Mouse (Mus musculus) heart, embryonic 10.5 days (tissue): ENCODE data around the gene Mctp1. TPM values are rescaled to one million over a fixed set of nuclear protein-coding genes. Genes with fewer than 3 reads are reported as not detected.
"Not testable (repeated sequence)": the region's sequence is repeated elsewhere in the genome, so short reads cannot be mapped to it uniquely, and the experiment has no call there.

ENCODE experiments used
- DNase-seq: peaks from one replicate; pipeline ENCODE4 v3.0.0-alpha.2; 2017; ENCODE audit warnings: low spot score
- H3K27ac ChIP-seq: fragments of 300-500 bp; sonication (generic); 2 replicates; pipeline ENCODE4 v1.5.1; 2016; ENCODE audit warnings: mild to moderate bottlenecking
- H3K27me3 ChIP-seq: fragments of 300-500 bp; sonication (generic); 2 replicates; pipeline ENCODE4 v1.6.1; 2016; ENCODE audit warnings: mild to moderate bottlenecking; ENCODE audit not compliant: poor library complexity, insufficient read depth, severe bottlenecking
- H3K36me3 ChIP-seq: fragments of 300-500 bp; sonication (generic); 2 replicates; pipeline ENCODE4 v1.6.1; 2016; ENCODE audit warnings: mild to moderate bottlenecking, moderate library complexity
- H3K4me1 ChIP-seq: fragments of 300-500 bp; sonication (generic); 2 replicates; pipeline ENCODE4 v1.6.1; 2016; ENCODE audit warnings: mild to moderate bottlenecking
- H3K4me3 ChIP-seq: fragments of 300-500 bp; sonication (generic); 2 replicates; pipeline ENCODE4 v1.5.1; 2016; ENCODE audit warnings: mild to moderate bottlenecking, moderate library complexity
- H3K9me3 ChIP-seq: fragments of 300-500 bp; sonication (generic); 2 replicates; pipeline ENCODE4 v1.6.1; 2016; ENCODE audit warnings: mild to moderate bottlenecking, moderate library complexity
- WGBS: fragments of 180-500 bp; shearing (Covaris S2); methylation state at CpG from one replicate; pipeline ENCODE4 v1.1.7; 2016; 5-methylcytosine and 5-hydroxymethylcytosine counted together
- polyA plus RNA-seq: library from polyadenylated mRNA; unstranded; fragments of >200 nt; fragmentation: Nextera tagmentation; extraction: Ambion mirVana; gene quantifications from 2 replicates; pipeline ENCODE4 v1.2.1, GENCODE M21; 2016

The Mctp1 gene
- polyA plus RNA-seq, 1 experiment from 2014 or later, result 0.55 TPM

DNA sequence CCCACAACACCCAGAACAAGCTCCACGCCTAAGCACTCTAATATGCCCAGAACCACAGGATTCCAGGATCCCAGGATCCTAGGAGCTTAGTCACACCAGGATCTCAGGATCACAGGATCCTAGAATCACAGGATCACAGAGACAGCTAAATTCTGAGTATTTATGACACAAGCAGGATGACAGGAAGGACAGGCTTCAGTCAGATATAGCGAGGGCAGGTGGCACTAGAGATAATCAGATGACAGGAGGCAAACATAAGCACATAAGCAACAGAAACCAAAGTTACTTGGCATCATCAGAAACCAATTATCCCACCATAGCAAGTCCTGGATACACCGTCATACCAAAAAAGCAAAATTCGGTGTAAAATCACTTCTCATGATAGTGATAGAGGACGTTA lies 37.8 kb downstream of the Mctp1 start:
- Histone ChIP-seq H3K27ac (no peak overlapping the region), H3K36me3 (no peaks in the 10 kb centered on the region), H3K4me3 (no peak overlapping the region), H3K27me3 (no peaks in the 10 kb centered on the region), H3K9me3 (no peaks in the 10 kb centered on the region), H3K4me1 (no peaks in the 10 kb centered on the region)
- WGBS, result 81% methylated on average over 5 of the region's 5 CpGs
- no peak for DNase-seq

DNA sequence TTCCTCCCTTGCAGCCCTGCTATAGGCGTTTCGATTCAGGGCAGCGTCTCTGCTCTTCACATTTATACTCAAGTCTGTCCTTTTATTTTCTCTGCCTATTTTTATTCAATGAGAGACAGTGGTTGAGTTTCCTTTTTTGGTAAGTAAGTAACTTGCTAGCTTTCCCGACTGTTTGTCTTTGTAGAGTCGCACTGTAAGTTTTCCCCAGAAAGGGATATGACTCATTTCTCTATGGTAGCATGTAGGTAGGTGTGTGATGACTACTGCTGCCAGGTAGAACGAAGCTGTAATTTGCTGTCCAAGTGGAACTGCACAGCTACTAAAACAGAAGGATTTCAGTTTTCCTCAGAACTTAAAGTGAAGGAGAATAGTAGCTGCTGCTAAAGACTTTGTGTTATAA lies 45.1 kb downstream of the Mctp1 start:
- DNase-seq, result no peak
- Histone ChIP-seq H3K27ac (no peak overlapping the region), H3K36me3 (no peaks in the 10 kb centered on the region), H3K27me3 (no peaks in the 10 kb centered on the region), H3K4me1 (no peaks in the 10 kb centered on the region), H3K9me3 (no peaks in the 10 kb centered on the region), H3K4me3 (no peak overlapping the region)
- WGBS, result 76% methylated on average over 6 of the region's 6 CpGs

DNA sequence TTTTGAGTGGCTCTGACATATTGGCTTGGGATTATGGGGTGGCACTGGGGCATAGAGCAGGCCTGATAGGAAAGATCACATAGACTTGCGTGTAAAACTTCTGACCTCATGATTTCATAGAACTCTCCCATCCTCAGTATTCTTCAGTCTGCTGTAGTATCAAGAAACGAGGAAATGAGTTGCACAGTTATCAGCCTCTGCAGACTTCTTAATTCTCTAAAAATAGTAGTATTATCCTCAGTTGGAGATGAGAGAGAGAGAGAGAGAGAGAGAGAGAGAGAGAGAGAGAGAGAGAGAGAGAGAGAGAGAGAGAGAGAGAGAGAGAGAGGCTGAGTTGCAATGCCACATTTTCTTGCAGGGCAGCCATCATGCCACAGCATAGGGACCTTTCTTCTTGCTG lies 45.6 kb downstream of the Mctp1 start:
- 64% methylated on average over 2 of the region's 2 CpGs for WGBS
- Histone ChIP-seq H3K36me3 (no peaks in the 10 kb centered on the region), H3K27ac (no peak overlapping the region), H3K9me3 (no peaks in the 10 kb centered on the region), H3K4me3 (no peak overlapping the region), H3K27me3 (no peaks in the 10 kb centered on the region), H3K4me1 (no peaks in the 10 kb centered on the region)
- DNase-seq, result no peak

DNA sequence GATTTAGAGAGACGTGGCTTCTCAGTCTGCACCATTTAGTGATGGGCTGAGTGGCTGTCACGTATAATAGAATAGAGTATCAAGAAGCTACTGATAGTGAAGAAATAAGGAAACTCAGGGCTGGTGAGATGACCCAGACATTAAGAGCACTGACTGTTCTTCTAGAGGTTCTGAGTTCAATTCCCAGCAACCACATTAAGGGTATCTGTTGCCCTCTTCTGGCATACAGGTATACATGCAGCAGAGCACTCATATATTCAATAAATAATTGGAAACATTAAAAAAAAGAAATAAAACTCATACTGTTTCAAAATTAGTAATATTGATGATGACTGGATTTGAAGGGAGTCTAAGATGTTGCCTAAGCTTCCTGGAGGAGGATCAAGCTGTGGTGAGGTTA lies 47.6 kb downstream of the Mctp1 start:
- Histone ChIP-seq H3K27ac (no peak overlapping the region), H3K9me3 (no peaks in the 10 kb centered on the region), H3K4me3 (no peak overlapping the region), H3K4me1 (no peaks in the 10 kb centered on the region), H3K27me3 (no peaks in the 10 kb centered on the region), H3K36me3 (no peaks in the 10 kb centered on the region)
- 78% methylated on average over 2 of the region's 2 CpGs for WGBS
- no peak for DNase-seq

DNA sequence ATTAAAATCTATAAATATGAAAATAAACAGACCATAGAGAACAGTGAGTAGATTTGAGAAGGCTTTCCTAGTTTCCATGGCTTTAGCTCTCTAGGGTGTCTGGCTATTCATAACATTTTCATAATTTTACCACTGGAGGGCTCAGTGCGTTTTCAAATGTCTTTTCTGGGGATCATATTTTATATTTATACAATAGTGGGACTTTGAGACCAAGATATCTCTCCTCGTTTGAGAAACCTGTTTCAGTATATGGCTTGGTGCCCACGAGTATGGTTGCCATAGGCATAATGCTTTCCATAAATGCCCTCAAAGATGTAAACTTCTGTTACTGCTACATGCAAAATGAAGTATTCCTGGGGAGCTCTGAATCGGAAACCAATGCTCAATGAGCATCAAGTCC lies 49.1 kb downstream of the Mctp1 start:
- 75% methylated on average over 4 of the region's 4 CpGs for WGBS
- no peaks in the 10 kb centered on the region for H3K9me3 ChIP-seq
- H3K4me3 ChIP-seq, result no peak overlapping the region
- no peaks in the 10 kb centered on the region for H3K36me3 ChIP-seq
- DNase-seq, result no peak
- H3K4me1 ChIP-seq, result no peaks in the 10 kb centered on the region
- H3K27me3 ChIP-seq, result no peaks in the 10 kb centered on the region
- no peak overlapping the region for H3K27ac ChIP-seq

DNA sequence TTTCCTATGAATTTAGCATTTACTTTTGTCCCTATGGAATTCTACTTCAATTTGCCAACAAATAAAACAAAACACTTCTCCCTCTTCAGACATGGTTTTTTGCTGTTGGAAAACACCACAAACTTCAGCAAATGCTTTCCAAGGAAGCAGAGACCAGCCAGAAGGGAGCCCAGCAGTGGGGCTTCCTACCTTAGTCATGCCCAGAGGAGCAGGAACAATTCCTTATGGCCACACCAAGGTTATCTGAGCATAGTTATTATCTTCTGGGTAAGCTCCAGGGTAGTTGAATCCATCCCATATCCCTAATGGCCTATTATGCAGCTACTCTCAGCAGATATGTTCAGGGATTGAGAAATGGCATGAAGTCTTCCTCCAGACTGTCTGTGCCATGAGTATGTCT lies 52.1 kb downstream of the Mctp1 start:
- H3K9me3 ChIP-seq, result no peaks in the 10 kb centered on the region
- H3K4me3 ChIP-seq, result no peak overlapping the region
- H3K27ac ChIP-seq, result no peak overlapping the region
- DNase-seq, result no peak
- no peaks in the 10 kb centered on the region for H3K27me3 ChIP-seq
- no peaks in the 10 kb centered on the region for H3K36me3 ChIP-seq
- H3K4me1 ChIP-seq, result no peaks in the 10 kb centered on the region

DNA sequence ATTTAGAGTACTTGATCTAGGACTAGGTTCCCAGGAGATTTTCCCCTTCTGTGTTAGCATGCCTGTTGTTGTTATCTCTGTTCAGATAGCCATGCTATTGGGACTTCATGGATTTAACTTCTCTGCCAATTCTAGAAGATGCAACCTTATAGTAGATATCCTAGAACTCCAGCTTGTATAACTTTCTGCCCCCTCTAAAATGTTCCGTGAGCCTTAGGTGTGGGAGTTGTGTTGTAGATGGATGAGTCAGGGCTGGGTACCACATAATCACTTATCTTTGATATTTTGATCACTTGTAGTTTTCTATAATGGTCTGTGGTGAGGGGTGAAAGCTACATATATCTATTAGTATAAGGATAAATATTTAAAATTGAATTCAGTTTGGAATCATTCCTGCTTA lies 54.4 kb downstream of the Mctp1 start:
- WGBS, result 87% methylated on average over 1 of the region's 1 CpGs
- Histone ChIP-seq H3K4me3 (no peak overlapping the region), H3K9me3 (no peaks in the 10 kb centered on the region), H3K27ac (no peak overlapping the region), H3K27me3 (no peaks in the 10 kb centered on the region), H3K36me3 (no peaks in the 10 kb centered on the region), H3K4me1 (no peaks in the 10 kb centered on the region)
- no peak for DNase-seq

DNA sequence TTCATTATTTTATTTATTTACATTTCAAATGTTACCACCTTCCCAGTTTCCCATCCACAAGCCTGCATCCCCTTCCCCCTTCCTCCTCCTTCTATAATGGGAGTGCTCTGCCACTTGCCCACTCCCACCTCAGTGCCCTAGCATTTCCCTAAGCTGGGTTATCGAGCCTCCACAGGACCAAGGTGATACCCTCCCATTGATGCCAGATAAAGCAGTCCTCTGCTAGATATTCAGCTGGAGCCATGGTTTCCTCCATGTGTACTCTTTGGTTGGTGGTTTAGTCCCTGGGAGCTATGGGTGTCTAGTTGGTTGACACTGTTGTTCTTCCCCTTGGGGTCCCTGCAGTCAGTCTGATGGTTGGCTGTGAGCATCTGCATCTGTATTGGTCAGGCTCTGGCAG lies 61.7 kb downstream of the Mctp1 start:
- Histone ChIP-seq H3K27me3 (no peaks in the 10 kb centered on the region), H3K9me3 (no peaks in the 10 kb centered on the region), H3K4me3 (no peak overlapping the region), H3K27ac (no peak overlapping the region), H3K36me3 (no peaks in the 10 kb centered on the region), H3K4me1 (no peaks in the 10 kb centered on the region; the same call in 1 of the 2 replicates)
- DNase-seq, result no peak
- 75% methylated on average over 1 of the region's 1 CpGs for whole genome bisulfite sequencing

DNA sequence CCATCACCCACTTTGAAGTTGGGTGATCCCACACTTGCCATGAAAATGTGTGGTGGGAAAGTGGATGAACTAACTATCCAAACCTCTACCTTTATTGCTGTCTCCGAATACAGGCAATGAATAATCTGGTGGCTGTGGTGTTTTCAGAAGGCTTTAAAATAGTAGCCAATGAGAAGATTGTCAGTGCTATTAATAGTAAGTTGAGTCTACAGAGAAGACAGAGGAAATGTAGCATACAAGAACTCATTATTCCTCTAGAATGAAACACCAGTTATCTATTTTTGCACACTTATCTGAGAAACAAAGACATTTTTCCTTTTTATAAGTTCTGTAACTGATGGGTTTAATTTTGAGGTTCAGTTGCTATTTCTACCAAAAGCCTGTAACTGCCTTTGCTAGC lies 63.2 kb downstream of the Mctp1 start:
- no peak for DNase-seq
- Histone ChIP-seq H3K9me3 (no peaks in the 10 kb centered on the region), H3K27ac (no peak overlapping the region), H3K36me3 (no peaks in the 10 kb centered on the region), H3K4me1 (no peaks in the 10 kb centered on the region; the same call in 1 of the 2 replicates), H3K27me3 (no peaks in the 10 kb centered on the region), H3K4me3 (no peak overlapping the region)
- WGBS, result 73% methylated on average over 1 of the region's 1 CpGs

DNA sequence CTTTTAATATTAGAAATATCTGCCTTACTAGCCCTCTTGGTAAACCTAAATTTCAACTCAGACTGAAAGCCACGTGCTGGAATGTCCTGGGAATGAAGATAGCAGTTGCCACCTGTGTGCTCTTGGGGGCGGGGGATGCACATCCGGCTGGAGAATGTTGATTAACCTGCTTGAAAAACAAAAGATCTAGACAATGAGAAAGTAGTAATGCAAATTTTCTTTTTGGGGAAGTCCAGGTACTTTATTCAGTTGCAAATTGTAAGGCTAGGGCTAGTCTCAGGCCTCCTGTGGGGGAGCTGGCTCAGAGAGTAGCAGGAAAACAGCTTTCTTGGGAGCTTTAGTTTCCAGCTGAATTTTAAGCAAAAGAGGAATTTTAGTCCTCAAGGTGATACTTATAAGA lies 67.2 kb downstream of the Mctp1 start:
- 79% methylated on average over 3 of the region's 3 CpGs for WGBS
- H3K4me1 ChIP-seq, H3K27me3 ChIP-seq, H3K36me3 ChIP-seq, H3K4me3 ChIP-seq, DNase-seq, H3K27ac ChIP-seq, H3K9me3 ChIP-seq: not testable (repeated sequence)

DNA sequence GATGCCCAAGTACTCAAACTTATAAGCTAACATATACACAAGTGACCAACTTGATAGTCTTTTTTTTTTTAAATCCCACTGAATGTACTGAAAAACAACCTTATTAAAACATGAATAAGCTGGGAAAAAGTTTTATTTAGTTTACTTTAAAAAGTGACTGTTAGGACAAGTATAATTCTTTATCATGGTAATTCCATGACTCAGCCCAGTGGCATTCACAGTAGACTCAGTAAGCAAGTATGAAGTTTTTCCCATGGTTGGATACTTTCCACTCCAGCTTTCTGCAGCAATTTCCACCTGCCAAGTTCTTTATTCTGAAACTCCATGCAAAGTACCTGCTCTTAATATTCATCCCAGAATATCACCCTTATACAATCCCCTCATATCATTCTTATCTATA lies 97.3 kb downstream of the Mctp1 start:
- no peaks in the 10 kb centered on the region for H3K4me1 ChIP-seq
- H3K9me3 ChIP-seq, result no peaks in the 10 kb centered on the region
- H3K27ac ChIP-seq, result no peak overlapping the region
- no peak overlapping the region for H3K4me3 ChIP-seq
- H3K36me3 ChIP-seq, result no peaks in the 10 kb centered on the region
- DNase-seq, result no peak
- no peaks in the 10 kb centered on the region for H3K27me3 ChIP-seq

DNA sequence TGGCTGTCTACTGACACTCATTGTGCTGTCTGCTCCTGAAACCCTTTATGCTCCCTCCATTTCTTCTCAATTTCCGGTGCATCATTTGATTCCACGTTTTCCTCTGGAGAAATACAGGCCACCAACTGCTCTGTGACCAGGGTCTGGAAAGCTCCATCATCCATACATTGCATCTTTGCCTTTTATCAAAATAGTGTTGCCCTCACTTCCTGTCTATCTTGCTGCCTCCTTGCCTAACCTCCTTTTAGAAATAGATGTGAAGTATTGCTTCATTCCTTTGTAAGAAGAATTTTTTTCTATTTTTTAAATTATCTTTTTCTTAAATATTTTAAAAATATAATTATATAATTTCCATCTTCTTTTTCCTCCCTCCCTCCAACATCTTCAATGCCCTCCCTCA lies 98.7 kb downstream of the Mctp1 start:
- H3K4me1 ChIP-seq, result no peaks in the 10 kb centered on the region
- no peak for DNase-seq
- no peaks in the 10 kb centered on the region for H3K9me3 ChIP-seq
- H3K36me3 ChIP-seq, result no peaks in the 10 kb centered on the region
- H3K27ac ChIP-seq, result no peak overlapping the region
- no peak overlapping the region for H3K4me3 ChIP-seq
- H3K27me3 ChIP-seq, result no peaks in the 10 kb centered on the region
- WGBS, result 70% methylated on average over 2 of the region's 2 CpGs

DNA sequence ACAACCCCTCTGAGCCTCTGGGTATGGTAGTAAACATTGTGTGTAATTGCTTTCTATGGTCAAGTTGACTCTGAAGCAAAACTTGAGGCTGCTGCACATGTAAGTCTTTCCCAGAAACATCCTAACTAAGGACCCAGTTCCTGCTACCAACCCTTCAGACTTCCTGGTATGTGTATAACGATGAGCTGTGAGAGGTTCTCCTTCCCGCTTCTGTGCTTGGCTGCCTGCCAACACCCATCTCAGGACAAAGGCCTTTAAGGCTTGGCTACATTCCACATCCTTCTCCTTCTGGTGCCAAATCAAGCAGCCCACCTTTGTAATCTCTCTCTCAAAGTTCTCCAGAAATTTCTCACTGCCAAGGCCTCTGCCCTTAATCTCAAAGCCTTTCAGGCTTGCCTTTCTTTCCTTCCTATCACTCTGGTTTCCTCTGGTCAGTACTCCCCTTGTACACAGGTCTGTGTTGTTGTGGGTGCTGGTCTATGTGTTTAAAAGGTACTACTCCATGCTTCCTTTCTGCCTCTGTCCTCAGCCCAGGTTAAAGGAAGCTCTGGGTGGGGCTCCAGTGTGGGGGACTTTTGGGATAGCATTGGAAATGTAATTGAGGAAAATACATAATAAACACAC lies 99.9 kb downstream of the Mctp1 start:
- DNase-seq, result peak; percentile 77
- H3K27me3 ChIP-seq, result no peaks in the 10 kb centered on the region
- H3K4me3 ChIP-seq, result no peak overlapping the region
- 9% methylated on average over 2 of the region's 2 CpGs for WGBS
- no peak overlapping the region for H3K27ac ChIP-seq
- H3K4me1 ChIP-seq, result no peaks in the 10 kb centered on the region
- no peaks in the 10 kb centered on the region for H3K9me3 ChIP-seq
- H3K36me3 ChIP-seq, result no peaks in the 10 kb centered on the region

DNA sequence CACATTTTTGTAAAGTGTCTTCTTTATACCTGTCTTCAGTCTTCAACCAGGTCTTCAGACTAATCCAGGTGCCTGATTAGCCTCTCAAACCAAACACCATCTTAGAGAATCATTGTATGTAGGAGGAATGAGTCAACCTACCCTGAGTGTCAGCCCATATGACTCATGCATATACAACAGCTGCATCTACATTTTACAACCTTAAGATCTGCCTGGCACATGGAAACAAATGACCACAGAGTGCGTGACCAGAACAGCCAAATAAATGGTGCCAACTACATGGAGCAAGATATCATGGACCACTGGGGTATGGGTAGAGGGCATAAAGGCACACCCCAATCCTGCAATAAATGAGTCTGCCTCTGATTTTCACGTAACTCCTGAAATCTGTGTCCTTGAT lies 131.6 kb downstream of the Mctp1 start:
- Histone ChIP-seq H3K27ac (no peak overlapping the region), H3K4me1 (no peaks in the 10 kb centered on the region), H3K9me3 (no peaks in the 10 kb centered on the region), H3K36me3 (no peaks in the 10 kb centered on the region), H3K4me3 (no peak overlapping the region), H3K27me3 (no peaks in the 10 kb centered on the region)
- 80% methylated on average over 2 of the region's 2 CpGs for WGBS
- DNase-seq, result no peak
